Mouse (Mus musculus) MEL-GATA-1-ER (cell line): Measurements from ENCODE around the gene Gm20388.
A peak's percentile ranks its signal among the peaks of the same experiment; 100 is the strongest.

Experiments
- DNase-seq: peaks from one replicate; pipeline ENCODE4 v3.0.0-alpha.2; 2012; ENCODE audit warnings: low read depth; ENCODE audit errors: extremely low read depth

Gm20388 gene

GRCm38 (mm10) chr8:121955825-121956500, 2045.3 kb downstream of the Gm20388 start:
- DNase-seq, result peak; percentile 97

DNA sequence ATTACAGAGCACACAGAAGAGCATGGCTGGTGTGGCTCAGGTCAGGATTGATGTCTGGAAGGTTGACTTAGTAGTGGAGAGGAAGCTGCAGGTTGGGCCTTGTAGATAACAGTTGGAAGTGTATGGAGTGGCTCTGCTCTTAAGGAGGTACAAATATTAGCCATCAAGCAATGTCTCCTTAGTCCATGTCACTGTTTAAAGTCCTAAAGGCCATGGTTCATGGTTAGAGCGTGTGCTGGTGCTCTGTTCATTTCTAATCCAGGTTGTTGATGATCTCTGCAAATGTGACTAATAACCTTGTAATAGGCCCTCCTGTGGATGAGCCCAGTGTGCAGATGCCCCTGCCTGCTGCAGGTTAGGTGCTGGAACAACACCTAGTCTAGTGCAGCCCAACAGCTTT, 2047.8 kb downstream of the Gm20388 start:
- no peak for DNase-seq

GRCm38 (mm10) chr8:121962892-121963291, 2052.3 kb downstream of the Gm20388 start:
- DNase-seq, result no peak

DNA sequence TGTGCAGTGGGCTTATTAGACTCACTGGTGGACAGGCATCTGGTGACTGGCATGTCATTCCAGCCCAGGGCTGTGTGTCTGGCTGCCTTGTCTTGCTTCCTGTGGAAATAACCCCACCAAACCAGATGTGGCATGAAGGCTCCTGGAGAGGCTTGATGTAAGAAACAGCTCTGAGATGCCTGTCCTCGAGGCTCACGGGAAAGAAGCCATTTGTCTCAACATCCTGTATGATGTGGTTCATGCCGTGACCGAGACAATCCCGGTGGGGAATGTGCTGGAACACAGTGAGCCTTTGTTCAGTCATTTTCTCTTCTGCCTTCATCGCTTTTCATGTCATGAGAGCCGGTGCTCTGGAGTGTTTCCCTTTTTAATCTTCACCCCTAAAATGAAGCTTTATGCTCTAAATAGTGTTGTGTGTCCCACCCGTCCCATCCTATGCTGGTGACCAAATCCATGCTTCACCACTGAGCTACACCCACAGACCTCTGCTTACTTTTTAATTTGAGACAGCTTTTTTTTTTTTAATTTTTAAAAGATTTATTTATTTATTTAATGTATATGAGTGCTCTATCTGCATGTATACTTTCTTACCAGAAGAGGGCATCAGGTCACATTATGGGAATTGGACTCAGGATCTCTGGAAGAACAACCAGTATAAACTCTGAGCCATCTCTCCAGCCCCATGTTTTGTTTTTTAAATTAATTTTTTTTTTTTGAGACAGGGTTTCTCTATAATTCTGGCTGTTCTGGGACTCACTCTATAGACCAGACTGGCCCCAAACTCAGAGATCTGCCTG, 2054.3 kb downstream of the Gm20388 start:
- DNase-seq, result no peak

DNA sequence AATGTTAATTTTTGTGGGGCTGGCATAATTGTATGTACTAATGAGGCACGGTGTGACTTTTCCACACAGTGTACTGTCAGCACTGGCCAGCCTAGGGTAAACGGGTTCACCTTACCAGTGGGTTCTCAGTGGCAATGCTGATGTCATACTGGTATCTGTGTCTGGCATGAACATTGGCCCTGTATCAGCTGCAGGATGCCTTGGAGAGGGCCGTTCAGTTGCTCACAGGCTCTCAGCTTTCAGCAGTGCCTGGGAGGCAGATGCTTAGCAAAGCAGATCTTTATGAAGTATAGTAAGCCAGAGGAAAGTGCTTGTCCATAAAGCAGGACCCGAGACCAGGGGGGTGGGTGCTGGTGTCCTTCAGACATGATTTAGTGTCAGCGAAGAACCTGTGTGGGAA, 2055.5 kb downstream of the Gm20388 start:
- DNase-seq, result no peak

GRCm38 (mm10) chr8:121966714-121967448, 2056.2 kb downstream of the Gm20388 start:
- DNase-seq, result no peak

DNA sequence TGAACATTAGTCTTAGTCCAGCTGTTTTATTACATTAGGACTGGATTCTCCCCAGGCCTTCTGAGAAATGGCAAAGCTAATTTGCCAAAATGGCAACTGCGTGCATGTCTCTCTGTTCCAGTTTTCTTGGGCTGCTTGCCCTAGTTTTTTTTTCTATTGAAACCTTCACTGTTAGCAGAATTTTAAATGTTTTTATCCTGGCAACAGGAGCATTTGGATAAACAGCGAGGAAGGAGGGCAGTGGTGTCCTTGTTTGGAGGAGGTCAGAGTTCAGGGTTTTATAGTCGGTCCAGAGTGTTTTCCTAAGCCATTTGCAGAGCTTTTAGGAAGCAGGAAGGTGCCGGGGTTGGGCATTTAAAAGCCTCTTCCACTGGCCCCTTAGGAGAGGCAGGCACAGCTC, 2057.3 kb downstream of the Gm20388 start:
- DNase-seq, result no peak

GRCm38 (mm10) chr8:121968542-121968941, 2057.9 kb downstream of the Gm20388 start:
- DNase-seq, result no peak

- DNase-seq, result no peak
Measured at GRCm38 (mm10) chr8:121970225-121970624, 2059.6 kb downstream of the Gm20388 start.

DNA sequence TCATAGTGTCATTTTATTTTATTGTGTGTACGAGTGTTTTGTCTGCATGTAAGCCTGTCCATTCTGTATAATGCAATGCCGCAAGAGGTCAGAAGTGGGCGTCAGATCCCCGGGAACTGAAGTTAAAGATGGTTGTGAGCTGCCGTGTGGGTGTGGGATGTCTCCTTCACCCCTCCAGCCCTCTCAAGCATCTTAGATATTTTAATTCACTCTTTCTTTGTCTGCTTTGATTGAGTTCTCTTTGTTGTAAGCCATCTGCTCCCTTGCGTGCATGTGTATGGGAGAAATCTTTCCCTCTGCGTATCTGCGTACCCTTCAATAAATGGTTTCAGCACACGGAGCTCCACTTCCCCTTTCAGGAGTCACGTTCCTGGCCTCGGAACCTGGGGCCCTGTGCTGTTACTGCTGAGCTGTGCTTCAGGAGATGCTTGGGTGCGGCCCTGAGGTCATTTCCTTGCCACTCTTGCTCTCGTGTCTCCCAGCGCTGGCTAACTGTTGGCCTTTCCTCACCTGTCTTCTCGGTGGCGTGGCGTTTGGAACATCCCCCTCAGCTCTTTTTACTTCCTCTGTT, 2060.9 kb downstream of the Gm20388 start:
- no peak for DNase-seq

DNA sequence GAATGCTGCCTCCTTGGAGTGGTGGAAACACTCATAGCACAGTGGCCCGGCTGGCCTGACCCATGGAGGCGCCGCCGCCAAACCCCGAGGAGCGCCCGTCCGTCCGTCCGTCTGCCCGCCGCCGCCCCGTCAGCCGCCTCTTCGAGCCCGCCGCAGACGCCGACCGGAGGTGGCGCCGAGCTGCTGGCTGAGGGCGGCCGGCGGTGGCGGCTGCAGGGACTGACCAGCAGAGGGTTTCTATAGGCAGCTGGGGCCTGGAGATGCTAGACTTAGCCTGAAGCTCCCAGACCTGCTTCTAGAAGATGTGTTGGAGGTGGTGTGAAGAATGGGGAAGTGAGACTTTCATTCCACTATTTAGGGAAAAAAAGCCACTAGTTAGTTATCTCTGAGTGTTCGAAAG, 2063.3 kb downstream of the Gm20388 start:
- DNase-seq, result no peak

- DNase-seq, result no peak
Measured at GRCm38 (mm10) chr8:121977819-121978590, 2067.4 kb downstream of the Gm20388 start.

DNA sequence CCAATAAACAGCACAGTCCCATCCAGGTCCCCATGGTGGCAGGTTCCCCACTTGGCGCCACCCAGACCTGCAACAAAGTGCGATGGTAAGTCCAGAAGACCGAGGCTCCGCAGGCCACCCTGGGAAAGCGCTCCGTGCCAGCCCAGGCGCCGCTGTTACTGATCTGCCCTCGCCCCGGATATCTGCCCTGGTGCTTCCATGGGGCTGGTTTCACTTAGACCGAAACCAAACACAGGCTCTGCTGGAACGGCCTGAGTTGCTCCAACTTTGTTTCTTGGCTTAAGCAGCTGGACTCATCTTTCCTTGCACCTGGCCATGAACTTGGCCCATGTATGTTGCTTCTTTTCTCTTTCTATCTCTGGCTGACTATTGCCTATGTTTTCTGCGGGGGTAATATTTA, 2068.0 kb downstream of the Gm20388 start:
- no peak for DNase-seq

GRCm38 (mm10) chr8:121980792-121981519, 2070.3 kb downstream of the Gm20388 start:
- no peak for DNase-seq

DNA sequence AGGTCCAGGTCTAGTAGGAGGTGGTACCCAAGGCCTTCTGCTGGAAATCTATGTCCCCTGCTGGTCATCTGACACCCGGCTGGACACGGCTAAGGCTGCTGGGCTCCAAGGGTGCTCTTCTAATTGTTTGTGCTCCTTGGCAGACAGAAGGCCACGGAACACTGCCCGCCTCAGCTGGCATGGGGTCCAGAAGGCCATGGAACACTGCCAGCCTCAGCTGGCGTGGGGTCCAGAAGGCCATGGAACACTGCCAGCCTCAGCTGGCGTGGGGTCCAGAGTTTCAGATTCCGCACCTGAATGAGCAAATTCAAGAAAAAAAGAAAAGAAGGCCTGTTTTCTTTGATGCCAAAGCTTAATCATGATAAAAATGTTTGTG, 2070.9 kb downstream of the Gm20388 start:
- DNase-seq, result no peak

- no peak for DNase-seq
Measured at GRCm38 (mm10) chr8:121985673-121986072, 2075.0 kb downstream of the Gm20388 start.

DNA sequence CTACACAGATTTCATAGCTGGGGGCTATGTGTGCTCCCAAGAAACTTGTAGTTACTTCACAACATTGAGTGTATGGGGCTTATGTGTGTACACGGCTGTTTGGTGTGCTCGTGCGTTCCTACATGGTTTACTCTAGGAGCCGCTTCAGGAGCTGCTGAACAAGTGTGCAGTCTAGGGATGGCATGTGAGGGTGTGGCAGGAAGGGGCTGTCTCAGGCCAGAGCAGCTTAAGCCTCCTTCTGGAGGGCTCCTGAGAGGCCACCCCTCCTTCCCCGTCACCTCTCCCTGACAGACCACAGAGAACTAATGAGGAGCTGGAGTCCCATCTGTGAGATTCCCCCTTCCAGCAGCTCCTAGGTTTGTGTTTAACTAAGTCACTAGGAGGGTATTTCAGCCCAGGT, 2077.3 kb downstream of the Gm20388 start:
- DNase-seq, result no peak

DNA sequence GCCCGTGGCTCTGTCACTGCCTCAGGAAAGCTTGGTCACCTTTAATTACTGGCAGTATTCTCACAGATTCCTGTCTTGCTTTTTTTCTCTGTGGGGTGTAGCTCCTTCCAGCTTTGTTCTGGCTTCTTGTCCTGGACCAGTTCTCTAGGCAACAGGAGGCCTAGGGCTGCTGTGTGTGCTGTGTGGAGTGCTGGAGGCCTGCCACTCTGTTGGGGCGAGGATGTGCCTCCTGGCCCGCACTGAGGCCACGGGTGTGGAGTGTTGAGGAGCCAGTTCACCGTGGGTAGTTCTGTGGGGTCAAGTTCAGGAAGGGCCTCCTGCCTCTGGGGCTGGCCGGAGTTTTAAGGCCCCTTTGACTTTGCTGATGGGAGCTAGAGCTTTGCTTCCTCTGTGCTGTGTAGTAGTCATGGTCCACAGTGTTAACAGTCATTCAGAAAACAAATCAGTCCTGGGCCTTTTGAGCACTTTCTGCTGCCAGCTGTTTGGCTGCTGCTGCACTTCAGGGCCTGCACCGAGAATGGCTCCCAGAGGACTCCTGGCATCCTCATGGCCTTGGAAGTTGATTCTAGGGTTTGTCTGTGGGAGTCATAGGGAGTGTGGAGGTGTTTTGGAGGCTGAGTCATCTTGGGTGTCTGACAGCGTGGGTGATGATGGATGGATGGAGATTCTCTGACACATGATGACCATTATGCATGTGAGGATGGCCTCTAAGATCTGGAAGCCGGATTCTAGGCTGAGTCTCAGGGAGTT, 2080.0 kb downstream of the Gm20388 start:
- no peak for DNase-seq

DNA sequence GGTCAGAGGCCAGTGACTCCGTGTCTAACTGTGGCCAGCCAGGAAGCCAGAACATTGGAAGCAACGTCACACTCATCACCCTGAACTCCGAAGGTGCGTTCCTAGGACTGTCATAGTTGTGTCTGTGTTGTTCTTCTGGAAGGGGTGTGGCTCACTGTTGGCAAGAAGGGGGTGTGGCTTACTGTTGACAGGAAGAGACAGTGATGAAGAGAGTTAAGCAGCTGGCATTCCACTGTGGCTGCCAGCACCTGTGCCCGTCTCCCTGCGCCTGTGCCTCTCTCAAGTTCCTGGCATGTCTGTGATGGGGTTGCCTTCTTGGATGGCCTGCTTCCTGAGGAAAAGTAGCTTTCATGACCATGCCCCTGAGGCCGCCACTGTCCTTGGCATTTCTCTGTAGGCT, 2081.0 kb downstream of the Gm20388 start:
- no peak for DNase-seq

GRCm38 (mm10) chr8:121992911-121993310, 2082.3 kb downstream of the Gm20388 start:
- no peak for DNase-seq
